ENCODE assay signal across 25 mouse cellular contexts in the genomic region with DNA sequence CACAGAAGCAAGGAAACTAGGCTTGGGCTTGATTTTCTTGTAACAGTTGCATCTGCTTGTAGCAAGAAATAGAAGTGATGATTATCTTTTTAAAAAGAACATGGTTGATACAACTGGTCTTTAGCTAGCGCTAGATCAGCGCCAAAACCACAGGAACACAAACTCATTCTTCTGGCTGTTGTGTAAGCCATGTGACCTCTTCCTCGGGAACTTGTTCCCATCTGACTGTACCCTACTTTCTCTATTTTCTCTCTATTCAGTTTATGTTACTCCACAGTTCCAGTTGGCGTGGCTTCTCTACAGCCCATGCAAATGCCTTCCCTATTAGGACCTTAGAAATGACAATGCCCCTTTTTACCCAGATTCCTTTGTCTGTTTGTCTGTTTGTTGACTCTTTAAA.
"Had no signal": no experiment of that assay in that cellular context is flagged by ENCODE, and none has a peak within 500 bp of the region (broad histone marks: within the 10 kb centered on the region; RNA-seq: fewer than 3 reads in every experiment).

No protein-coding gene starts in this region.

- H3K4me3 ChIP-seq: gastrocnemius, adult 2 months; heart, adult 2 months; heart, embryonic 13.5 days; heart, embryonic 15.5 days; hindbrain, embryonic 13.5 days; hindbrain, embryonic 15.5 days; layer of hippocampus, adult 2 months; left cerebral cortex, adult 2 months; limb, embryonic 12.5 days; liver, embryonic 13.5 days; liver, embryonic 15.5 days had no signal

- ATAC-seq: hindbrain, postnatal 0 days; intestine, embryonic 16.5 days had no signal

- DNase-seq: gastrocnemius, adult 2 months; gastrocnemius, postnatal 10 days; gastrocnemius, postnatal 25 days; heart, adult 2 months; heart, postnatal 14 days; heart, postnatal 36 days; kidney, adult 11 months; kidney, adult 2 months; kidney, postnatal 10 days; kidney, postnatal 25 days; kidney, postnatal 4 days; liver; liver, embryonic 13.5 days had no signal

- H3K27me3 ChIP-seq: heart, embryonic 13.5 days; heart, embryonic 15.5 days; hindbrain, embryonic 13.5 days; hindbrain, embryonic 15.5 days; limb, embryonic 12.5 days; liver, embryonic 13.5 days; liver, embryonic 15.5 days had no signal

- H3K9me3 ChIP-seq: heart, embryonic 15.5 days; hindbrain, embryonic 15.5 days; limb, embryonic 12.5 days; liver, embryonic 13.5 days; liver, embryonic 15.5 days had no signal

- H3K27ac ChIP-seq: gastrocnemius, adult 2 months; heart, adult 2 months; heart, embryonic 13.5 days; heart, embryonic 15.5 days; hindbrain, embryonic 13.5 days; hindbrain, embryonic 15.5 days; hindbrain, postnatal 0 days; layer of hippocampus, adult 2 months; left cerebral cortex, adult 2 months; limb, embryonic 12.5 days; liver, embryonic 13.5 days; liver, embryonic 15.5 days had no signal

- H3K4me2 ChIP-seq: heart, embryonic 11.5 days; heart, embryonic 13.5 days; heart, embryonic 15.5 days; hindbrain, embryonic 13.5 days; hindbrain, embryonic 15.5 days; limb, embryonic 12.5 days; liver, embryonic 11.5 days; liver, embryonic 13.5 days; liver, embryonic 15.5 days had no signal

- H3K4me1 ChIP-seq: heart, embryonic 13.5 days; heart, embryonic 15.5 days; hindbrain, embryonic 15.5 days; limb, embryonic 12.5 days; liver, embryonic 13.5 days had no signal

- H3K9ac ChIP-seq: heart, embryonic 13.5 days; heart, embryonic 15.5 days; hindbrain, embryonic 13.5 days; hindbrain, embryonic 15.5 days; limb, embryonic 12.5 days; liver, embryonic 13.5 days; liver, embryonic 15.5 days had no signal

- H3K36me3 ChIP-seq: heart, embryonic 13.5 days; heart, embryonic 15.5 days; hindbrain, embryonic 13.5 days; hindbrain, embryonic 15.5 days; limb, embryonic 12.5 days; liver, embryonic 13.5 days; liver, embryonic 15.5 days had no signal
